Mouse (Mus musculus): ENCODE data around the gene Ebf1. TPM values are rescaled to one million over a fixed set of nuclear protein-coding genes. Genes with fewer than 3 reads are reported as not detected.

Ebf1 gene
- polyA plus RNA-seq, 1 experiment from 2014 or later, result 14.5 TPM

- H3K27ac ChIP-seq (ENCODE audit: low read depth, low read length), result 0 out of 2 replicates have a peak overlapping the region, but pooled peaks have one; percentile 3
- H3K4me1 ChIP-seq (ENCODE audit: control insufficient read depth, insufficient read depth, low read length), result peaks cover 17% of the 10 kb centered on the region
- H3K9ac ChIP-seq (ENCODE audit: low read depth, low read length), result no peak overlapping the region
- H3K27me3 ChIP-seq (ENCODE audit: control insufficient read depth, insufficient read depth, low read length), result no peaks in the 10 kb centered on the region
- no peak for ATAC-seq (replicated peaks; ENCODE audit: insufficient number of reproducible peaks, low FRiP score, low TSS enrichment)
- no peaks in the 10 kb centered on the region for H3K36me3 ChIP-seq (ENCODE audit: control insufficient read depth, insufficient read depth, low read length)
- 33% methylated on average over 21 of the region's 21 CpGs for WGBS (ENCODE audit: insufficient replicate concordance)
- H3K4me2 ChIP-seq, result peak overlapping the region; percentile 50
- no peak overlapping the region for H3K4me3 ChIP-seq (ENCODE audit: low read depth, low read length)
- no peaks in the 10 kb centered on the region for H3K9me3 ChIP-seq (replicated peaks; ENCODE audit: control insufficient read depth, low read length)
Observed at GRCm38 (mm10) chr11:44685911-44686361, 68.8 kb downstream of the Ebf1 start.

GRCm38 (mm10) chr11:44686378-44686777 lies 69.3 kb downstream of the Ebf1 start:
- H3K4me3 ChIP-seq (ENCODE audit: low read depth, low read length), result no peak overlapping the region
- no peaks in the 10 kb centered on the region for H3K9me3 ChIP-seq (replicated peaks; ENCODE audit: control insufficient read depth, low read length)
- peaks cover 15% of the 10 kb centered on the region for H3K4me1 ChIP-seq (ENCODE audit: control insufficient read depth, insufficient read depth, low read length)
- no peak overlapping the region for H3K27ac ChIP-seq (ENCODE audit: low read depth, low read length)
- H3K9ac ChIP-seq (ENCODE audit: low read depth, low read length), result no peak overlapping the region
- no peaks in the 10 kb centered on the region for H3K27me3 ChIP-seq (ENCODE audit: control insufficient read depth, insufficient read depth, low read length)
- peak overlapping the region; percentile 50; the same call in 1 of the 2 replicates for H3K4me2 ChIP-seq
- no peaks in the 10 kb centered on the region for H3K36me3 ChIP-seq (ENCODE audit: control insufficient read depth, insufficient read depth, low read length)
- no peak for ATAC-seq (replicated peaks; ENCODE audit: insufficient number of reproducible peaks, low FRiP score, low TSS enrichment)
- 74% methylated on average over 12 of the region's 12 CpGs for WGBS (ENCODE audit: insufficient replicate concordance)

- no peak overlapping the region for H3K9ac ChIP-seq (ENCODE audit: low read depth, low read length)
- ATAC-seq (replicated peaks; ENCODE audit: insufficient number of reproducible peaks, low FRiP score, low TSS enrichment), result no peak
- no peaks in the 10 kb centered on the region for H3K9me3 ChIP-seq (replicated peaks; ENCODE audit: control insufficient read depth, low read length)
- no peaks in the 10 kb centered on the region for H3K27me3 ChIP-seq (ENCODE audit: control insufficient read depth, insufficient read depth, low read length)
- H3K4me2 ChIP-seq, result no peak overlapping the region
- peaks cover 14% of the 10 kb centered on the region for H3K4me1 ChIP-seq (ENCODE audit: control insufficient read depth, insufficient read depth, low read length)
- WGBS (ENCODE audit: insufficient replicate concordance), result 70% methylated on average over 3 of the region's 3 CpGs
- H3K27ac ChIP-seq (ENCODE audit: low read depth, low read length), result no peak overlapping the region
- H3K36me3 ChIP-seq (ENCODE audit: control insufficient read depth, insufficient read depth, low read length), result no peaks in the 10 kb centered on the region
- no peak overlapping the region for H3K4me3 ChIP-seq (ENCODE audit: low read depth, low read length)
Observed at GRCm38 (mm10) chr11:44688542-44688941, 71.4 kb downstream of the Ebf1 start.

GRCm38 (mm10) chr11:44689571-44690264 lies 72.6 kb downstream of the Ebf1 start:
- 74% methylated on average over 7 of the region's 7 CpGs for WGBS (ENCODE audit: insufficient replicate concordance)
- ATAC-seq (replicated peaks; ENCODE audit: insufficient number of reproducible peaks, low FRiP score, low TSS enrichment), result no peak
- H3K4me3 ChIP-seq (ENCODE audit: low read depth, low read length), result no peak overlapping the region

GRCm38 (mm10) chr11:44690265-44690572 lies 73.1 kb downstream of the Ebf1 start:
- WGBS (ENCODE audit: insufficient replicate concordance), result 71% methylated on average over 5 of the region's 5 CpGs
- Histone ChIP-seq H3K27me3 (ENCODE audit: control insufficient read depth, insufficient read depth, low read length) (no peaks in the 10 kb centered on the region), H3K4me2 (no peak overlapping the region), H3K4me3 (ENCODE audit: low read depth, low read length) (no peak overlapping the region), H3K36me3 (ENCODE audit: control insufficient read depth, insufficient read depth, low read length) (no peaks in the 10 kb centered on the region), H3K9ac (ENCODE audit: low read depth, low read length) (no peak overlapping the region), H3K27ac (ENCODE audit: low read depth, low read length) (no peak overlapping the region), H3K4me1 (ENCODE audit: control insufficient read depth, insufficient read depth, low read length) (peaks cover 7% of the 10 kb centered on the region), H3K9me3 (replicated peaks; ENCODE audit: control insufficient read depth, low read length) (no peaks in the 10 kb centered on the region)
- ATAC-seq (replicated peaks; ENCODE audit: insufficient number of reproducible peaks, low FRiP score, low TSS enrichment), result no peak

More at GRCm38 (mm10) chr11:44689571-44690264, 72.6 kb downstream of the Ebf1 start:
- H3K9me3 ChIP-seq (replicated peaks; ENCODE audit: control insufficient read depth, low read length), result no peaks in the 10 kb centered on the region
- no peak overlapping the region for H3K9ac ChIP-seq (ENCODE audit: low read depth, low read length)
- H3K4me1 ChIP-seq (ENCODE audit: control insufficient read depth, insufficient read depth, low read length), result peaks cover 12% of the 10 kb centered on the region
- H3K36me3 ChIP-seq (ENCODE audit: control insufficient read depth, insufficient read depth, low read length), result no peaks in the 10 kb centered on the region
- H3K27me3 ChIP-seq (ENCODE audit: control insufficient read depth, insufficient read depth, low read length), result no peaks in the 10 kb centered on the region
- H3K27ac ChIP-seq (ENCODE audit: low read depth, low read length), result no peak overlapping the region
- H3K4me2 ChIP-seq, result no peak overlapping the region

- no peak overlapping the region for H3K4me2 ChIP-seq
- WGBS (ENCODE audit: insufficient replicate concordance), result 86% methylated on average over 9 of the region's 9 CpGs
Observed at GRCm38 (mm10) chr11:44695416-44695815, 78.3 kb downstream of the Ebf1 start.

GRCm38 (mm10) chr11:44696539-44697201 lies 79.6 kb downstream of the Ebf1 start:
- no peaks in the 10 kb centered on the region for H3K9me3 ChIP-seq (replicated peaks; ENCODE audit: control insufficient read depth, low read length)
- H3K4me2 ChIP-seq, result peak overlapping the region; percentile 50
- H3K9ac ChIP-seq (ENCODE audit: low read depth, low read length), result no peak overlapping the region
- H3K27me3 ChIP-seq (ENCODE audit: control insufficient read depth, insufficient read depth, low read length), result no peaks in the 10 kb centered on the region
- no peaks in the 10 kb centered on the region for H3K36me3 ChIP-seq (ENCODE audit: control insufficient read depth, insufficient read depth, low read length)
- no peak overlapping the region for H3K4me3 ChIP-seq (ENCODE audit: low read depth, low read length)
- ATAC-seq (replicated peaks; ENCODE audit: insufficient number of reproducible peaks, low FRiP score, low TSS enrichment), result no peak
- H3K27ac ChIP-seq (ENCODE audit: low read depth, low read length), result no peak overlapping the region
- WGBS (ENCODE audit: insufficient replicate concordance), result 9% methylated on average over 16 of the region's 16 CpGs
- H3K4me1 ChIP-seq (ENCODE audit: control insufficient read depth, insufficient read depth, low read length), result no peaks in the 10 kb centered on the region

More at GRCm38 (mm10) chr11:44695416-44695815, 78.3 kb downstream of the Ebf1 start:
- no peak overlapping the region for H3K4me3 ChIP-seq (ENCODE audit: low read depth, low read length)
- H3K36me3 ChIP-seq (ENCODE audit: control insufficient read depth, insufficient read depth, low read length), result no peaks in the 10 kb centered on the region
- H3K4me1 ChIP-seq (ENCODE audit: control insufficient read depth, insufficient read depth, low read length), result no peaks in the 10 kb centered on the region
- no peaks in the 10 kb centered on the region for H3K9me3 ChIP-seq (replicated peaks; ENCODE audit: control insufficient read depth, low read length)
- H3K27me3 ChIP-seq (ENCODE audit: control insufficient read depth, insufficient read depth, low read length), result no peaks in the 10 kb centered on the region
- H3K27ac ChIP-seq (ENCODE audit: low read depth, low read length), result no peak overlapping the region
- ATAC-seq (replicated peaks; ENCODE audit: insufficient number of reproducible peaks, low FRiP score, low TSS enrichment), result no peak
- no peak overlapping the region for H3K9ac ChIP-seq (ENCODE audit: low read depth, low read length)

GRCm38 (mm10) chr11:44700181-44700580 lies 83.1 kb downstream of the Ebf1 start:
- Histone ChIP-seq H3K27ac (ENCODE audit: low read depth, low read length) (no peak overlapping the region), H3K36me3 (ENCODE audit: control insufficient read depth, insufficient read depth, low read length) (no peaks in the 10 kb centered on the region), H3K4me2 (no peak overlapping the region), H3K27me3 (ENCODE audit: control insufficient read depth, insufficient read depth, low read length) (no peaks in the 10 kb centered on the region), H3K9ac (ENCODE audit: low read depth, low read length) (no peak overlapping the region), H3K9me3 (replicated peaks; ENCODE audit: control insufficient read depth, low read length) (no peaks in the 10 kb centered on the region), H3K4me1 (ENCODE audit: control insufficient read depth, insufficient read depth, low read length) (no peaks in the 10 kb centered on the region), H3K4me3 (ENCODE audit: low read depth, low read length) (no peak overlapping the region)
- no peak for ATAC-seq (replicated peaks; ENCODE audit: insufficient number of reproducible peaks, low FRiP score, low TSS enrichment)
- 62% methylated on average over 4 of the region's 4 CpGs for WGBS (ENCODE audit: insufficient replicate concordance)

Data from heart, embryonic 11.5 days (tissue).